Mouse (Mus musculus) CH12.LX (cell line): ENCODE results near the gene Clic5. TPM values are rescaled to one million over a fixed set of nuclear protein-coding genes. Genes with fewer than 3 reads are reported as not detected.

Experiments used
- DNase-seq: peaks from one replicate; pipeline ENCODE4 v3.0.0-alpha.2; 2013; ENCODE audit errors: extremely low read depth
- H3K27ac ChIP-seq: 2 replicates; pipeline ENCODE4 v1.5.1; 2012; ENCODE audit warnings: low read depth, mild to moderate bottlenecking, control low read depth, moderate library complexity; ENCODE audit not compliant: insufficient read depth
- H3K27me3 ChIP-seq: replicated peaks from 2 replicates; pipeline ENCODE3; 2012; ENCODE audit warnings: inconsistent platforms
- H3K36me3 ChIP-seq, 2 experiments: replicated peaks in 1 of 2; 2 replicates each; pipeline versions ENCODE3 to v1.6.1; 2012; ENCODE audit warnings: inconsistent platforms in 1 of 2, low read length in 1 of 2, mild to moderate bottlenecking in 1 of 2, mixed read lengths in 1 of 2, moderate library complexity in 1 of 2; ENCODE audit not compliant: control insufficient read depth in 1 of 2, insufficient read depth in 1 of 2
- H3K4me1 ChIP-seq, 2 experiments: 2 replicates each; pipeline ENCODE4 v1.6.1; 2012; ENCODE audit warnings: inconsistent platforms in 1 of 2, moderate library complexity in 1 of 2; ENCODE audit not compliant: insufficient read depth in 2 of 2, control insufficient read depth in 1 of 2
- H3K4me2 ChIP-seq: 2 replicates; pipeline ENCODE4 v1.6.1; 2012; ENCODE audit warnings: low read depth, mild to moderate bottlenecking, control low read depth; ENCODE audit not compliant: poor library complexity, insufficient read depth, severe bottlenecking
- H3K4me3 ChIP-seq, 3 experiments: fragments of 150-350 bp in 1 of 3; sonication (generic) in 1 of 3; replicated peaks in 1 of 3; 2 replicates each; pipeline versions ENCODE3 to v1.5.1; 2011 to 2012; ENCODE audit warnings: low read depth in 2 of 3, low read length in 2 of 3, mild to moderate bottlenecking in 2 of 3, moderate library complexity in 2 of 3, control low read depth in 1 of 3, improper control_type of control experiment in 1 of 3, inconsistent platforms in 1 of 3, mixed read lengths in 1 of 3; ENCODE audit not compliant: poor library complexity in 1 of 3
- H3K79me2 ChIP-seq: replicated peaks from 2 replicates; pipeline ENCODE4 v1.6.1; 2012; ENCODE audit warnings: mild to moderate bottlenecking, moderate library complexity; ENCODE audit not compliant: control insufficient read depth, poor library complexity, insufficient read depth, severe bottlenecking; ENCODE audit errors: extremely low read depth
- H3K9ac ChIP-seq: 2 replicates; pipeline ENCODE4 v1.6.1; 2012; ENCODE audit warnings: low read depth, mild to moderate bottlenecking, control low read depth, moderate library complexity; ENCODE audit not compliant: insufficient read depth
- H3K9me3 ChIP-seq: replicated peaks from 2 replicates; pipeline ENCODE3; 2012; ENCODE audit warnings: low read length, inconsistent platforms, mixed read lengths
- CHD1 ChIP-seq: IDR thresholded peaks from 2 replicates; pipeline ENCODE4 v1.6.1; 2012; ENCODE audit warnings: low read depth, low read length, improper control_type of control experiment, inconsistent platforms
- E2F4 ChIP-seq: IDR thresholded peaks from 2 replicates; pipeline ENCODE4 v1.6.1; 2011; ENCODE audit warnings: low read depth, low read length, improper control_type of control experiment; ENCODE audit not compliant: insufficient replicate concordance
- ELF1 ChIP-seq: IDR thresholded peaks from 2 replicates; pipeline ENCODE4 v1.6.1; 2014; ENCODE audit warnings: low read depth, mild to moderate bottlenecking, inconsistent platforms, low read length, improper control_type of control experiment
- ETS1 ChIP-seq: conservative IDR thresholded peaks from 2 replicates; pipeline ENCODE4 v1.6.1; 2012; ENCODE audit warnings: low read depth, mild to moderate bottlenecking, inconsistent platforms, low read length, improper control_type of control experiment, moderate library complexity
- HCFC1 ChIP-seq: IDR thresholded peaks from 2 replicates; pipeline ENCODE4 v1.6.1; 2012; ENCODE audit warnings: low read depth, mild to moderate bottlenecking, inconsistent platforms, low read length, improper control_type of control experiment
- JUN ChIP-seq: IDR thresholded peaks from 2 replicates; pipeline ENCODE4 v1.6.1; 2011; ENCODE audit warnings: low read depth, mild to moderate bottlenecking, low read length, improper control_type of control experiment, moderate library complexity; ENCODE audit not compliant: insufficient read depth
- JUND ChIP-seq: conservative IDR thresholded peaks from 2 replicates; pipeline ENCODE4 v1.6.1; 2011; ENCODE audit warnings: low read depth, low read length, improper control_type of control experiment
- KAT2A ChIP-seq: IDR thresholded peaks from 2 replicates; pipeline ENCODE4 v1.6.1; 2012; ENCODE audit warnings: low read length, improper control_type of control experiment, inconsistent platforms; ENCODE audit not compliant: insufficient replicate concordance
- MAFK ChIP-seq: IDR thresholded peaks from 2 replicates; pipeline ENCODE4 v1.6.1; 2011; ENCODE audit warnings: low read length, improper control_type of control experiment; ENCODE audit not compliant: insufficient replicate concordance
- MAX ChIP-seq: IDR thresholded peaks from 2 replicates; pipeline ENCODE4 v1.6.1; 2011; ENCODE audit warnings: low read length, improper control_type of control experiment
- MAZ ChIP-seq: IDR thresholded peaks from 2 replicates; pipeline ENCODE4 v1.6.1; 2012; ENCODE audit warnings: low read depth, mild to moderate bottlenecking, inconsistent platforms, low read length, improper control_type of control experiment, moderate library complexity
- MYC ChIP-seq: IDR thresholded peaks from 2 replicates; pipeline ENCODE4 v1.6.1; 2011; ENCODE audit warnings: low read depth, mild to moderate bottlenecking, improper control_type of control experiment, low read length
- PAX5 ChIP-seq: IDR thresholded peaks from 2 replicates; pipeline ENCODE4 v1.6.1; 2012; ENCODE audit warnings: low read length, inconsistent platforms, mixed read lengths
- POLR2A ChIP-seq: IDR thresholded peaks from 2 replicates; pipeline ENCODE4 v1.6.1; 2011; ENCODE audit warnings: low read depth, mild to moderate bottlenecking, improper control_type of control experiment, low read length
- RAD21 ChIP-seq: IDR thresholded peaks from 2 replicates; pipeline ENCODE4 v1.6.1; 2011; ENCODE audit warnings: low read depth, mild to moderate bottlenecking, low read length, improper control_type of control experiment, moderate library complexity
- SMC3 ChIP-seq: IDR thresholded peaks from 2 replicates; pipeline ENCODE4 v1.6.1; 2011; ENCODE audit warnings: low read depth, low read length, improper control_type of control experiment
- TBP ChIP-seq: conservative IDR thresholded peaks from 2 replicates; pipeline ENCODE4 v1.6.1; 2011; ENCODE audit warnings: low read depth, low read length, improper control_type of control experiment
- TCF12 ChIP-seq: IDR thresholded peaks from 2 replicates; pipeline ENCODE4 v1.6.1; 2014; ENCODE audit warnings: low read depth, mild to moderate bottlenecking, inconsistent platforms, low read length, improper control_type of control experiment
- UBTF ChIP-seq: IDR thresholded peaks from 2 replicates; pipeline ENCODE4 v1.6.1; 2012; ENCODE audit warnings: low read depth, mild to moderate bottlenecking, inconsistent platforms, low read length, improper control_type of control experiment, moderate library complexity
- USF1 ChIP-seq: IDR thresholded peaks from 2 replicates; pipeline ENCODE4 v1.6.1; 2014; ENCODE audit warnings: low read depth, mild to moderate bottlenecking, inconsistent platforms, low read length, improper control_type of control experiment
- USF2 ChIP-seq: conservative IDR thresholded peaks from 2 replicates; pipeline ENCODE4 v1.6.1; 2011; ENCODE audit warnings: low read depth, low read length, improper control_type of control experiment
- ZC3H11A ChIP-seq: IDR thresholded peaks from 2 replicates; pipeline ENCODE4 v1.6.1; 2012; ENCODE audit warnings: low read depth, mild to moderate bottlenecking, inconsistent platforms, low read length, improper control_type of control experiment
- ZMIZ1 ChIP-seq: IDR thresholded peaks from 2 replicates; pipeline ENCODE4 v1.6.1; 2012; ENCODE audit warnings: low read depth, mild to moderate bottlenecking, inconsistent platforms, low read length, improper control_type of control experiment
- ZNF384 ChIP-seq: IDR thresholded peaks from 2 replicates; pipeline ENCODE4 v1.6.1; 2012; ENCODE audit warnings: low read depth, low read length, improper control_type of control experiment, inconsistent platforms
- dilution Hi-C: fragments of 300-500 bp; cut with MboI; formaldehyde crosslinking; loops from 2 replicates; pipeline ENCODE4 v1.14.3; 2020; ENCODE audit warnings: low sequenced_read_pairs; ENCODE audit not compliant: extremely low pct_unique_long_range_greater_than_20kb, extremely low pct_ligation_motif_present
- in situ Hi-C: fragments of 300-500 bp; cut with MboI; formaldehyde crosslinking; loops from 3 replicates; pipeline ENCODE4 v1.14.3; 2019; ENCODE audit warnings: low sequenced_read_pairs, low pct_ligation_motif_present, low pct_unique_long_range_greater_than_20kb, mixed read lengths
- polyA plus RNA-seq: library from polyadenylated mRNA; unstranded; fragments of >175 nt; gene quantifications from 2 replicates; pipeline ENCODE4 v1.2.1, GENCODE M21; 2012; ENCODE audit warnings: low read depth; ENCODE audit not compliant: insufficient read length
- total RNA-seq, 2 experiments: library from RNA; depleted of rRNA; stranded (reverse); fragments of 300-350 nt in 1 of 2; fragments of >200 nt in 1 of 2; gene quantifications; 2 replicates each; pipeline ENCODE4 v1.2.3; 2012 to 2014

The Clic5 gene
- total and polyA plus RNA-seq, 3 experiments: not detected

GRCm38 (mm10) chr17:44169676-44170075, 18.7 kb upstream of the Clic5 start:
- no peaks in the 10 kb centered on the region for H3K36me3 ChIP-seq
- H3K9me3 ChIP-seq: no peaks in the 10 kb centered on the region
- no peak overlapping the region for H3K9ac ChIP-seq
- H3K27me3 ChIP-seq: peaks cover 7% of the 10 kb centered on the region
- DNase-seq: no peak
- TF ChIP-seq USF1 (no peak), MAFK (no peak), TCF12 (no peak), E2F4 (no peak), MAZ (no peak), UBTF (no peak), PAX5 (no peak), ELF1 (no peak), POLR2A (no peak), TBP (no peak), MAX (no peak), HCFC1 (no peak), CHD1 (no peak), KAT2A (no peak), JUND (no peak), ETS1 (no peak), USF2 (no peak), MYC (no peak)
- TF ChIP-seq, all 38 proteins: peak for 0
- dilution Hi-C loops (no loop called here), in situ Hi-C loops (no loop called here)
- Histone ChIP-seq H3K79me2 (no peaks in the 10 kb centered on the region), H3K4me2 (no peak overlapping the region), H3K4me1 (peaks cover 3 to 4% of the 10 kb centered on the region in 2 experiments; a peak in 3 of 4 replicates), H3K4me3 (no peak overlapping the region), H3K27ac (no peak overlapping the region)

DNA sequence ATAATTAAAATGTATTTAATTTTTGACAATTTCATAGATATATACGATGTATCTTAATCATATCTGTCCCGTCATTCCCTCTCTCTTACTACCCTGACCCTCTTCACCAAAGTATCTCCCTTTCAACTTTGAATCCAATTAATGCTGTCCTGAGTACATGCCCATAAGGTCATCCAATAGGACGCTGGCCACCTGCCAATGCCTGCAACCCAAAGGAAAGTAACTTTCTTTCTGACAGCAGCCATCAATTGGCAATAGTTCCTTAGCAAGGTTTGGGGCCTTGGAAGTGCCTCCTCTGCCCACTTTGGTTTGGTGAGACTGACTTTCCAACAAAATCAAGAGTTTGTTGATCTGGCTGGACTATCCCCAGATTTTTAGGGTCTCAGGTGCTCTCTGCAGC, 18.1 kb upstream of the Clic5 start:
- TF ChIP-seq RAD21: no peak
- TF ChIP-seq SMC3: no peak
- TF ChIP-seq ZMIZ1: no peak
- no peak for TF ChIP-seq ZNF384
- no peak for TF ChIP-seq KAT2A
- TF ChIP-seq JUND: no peak
- TF ChIP-seq ZC3H11A: no peak
- no peak for TF ChIP-seq MAFK
- TF ChIP-seq JUN: no peak
- H3K9ac ChIP-seq: no peak overlapping the region
- H3K4me3 ChIP-seq: no peak overlapping the region
- in situ Hi-C loops (no loop called here), dilution Hi-C loops (no loop called here)
- DNase-seq: no peak
- no peak overlapping the region for H3K27ac ChIP-seq
- no peaks in the 10 kb centered on the region for H3K9me3 ChIP-seq
- no peaks in the 10 kb centered on the region for H3K36me3 ChIP-seq
- peaks cover 7% of the 10 kb centered on the region for H3K27me3 ChIP-seq
- H3K79me2 ChIP-seq: no peaks in the 10 kb centered on the region
- H3K4me2 ChIP-seq: no peak overlapping the region
- peaks cover 3 to 6% of the 10 kb centered on the region in 2 experiments; a peak in 3 of 4 replicates for H3K4me1 ChIP-seq
